Mouse (Mus musculus): ENCODE results near the gene Dnajc11.

The Dnajc11 gene

DNA sequence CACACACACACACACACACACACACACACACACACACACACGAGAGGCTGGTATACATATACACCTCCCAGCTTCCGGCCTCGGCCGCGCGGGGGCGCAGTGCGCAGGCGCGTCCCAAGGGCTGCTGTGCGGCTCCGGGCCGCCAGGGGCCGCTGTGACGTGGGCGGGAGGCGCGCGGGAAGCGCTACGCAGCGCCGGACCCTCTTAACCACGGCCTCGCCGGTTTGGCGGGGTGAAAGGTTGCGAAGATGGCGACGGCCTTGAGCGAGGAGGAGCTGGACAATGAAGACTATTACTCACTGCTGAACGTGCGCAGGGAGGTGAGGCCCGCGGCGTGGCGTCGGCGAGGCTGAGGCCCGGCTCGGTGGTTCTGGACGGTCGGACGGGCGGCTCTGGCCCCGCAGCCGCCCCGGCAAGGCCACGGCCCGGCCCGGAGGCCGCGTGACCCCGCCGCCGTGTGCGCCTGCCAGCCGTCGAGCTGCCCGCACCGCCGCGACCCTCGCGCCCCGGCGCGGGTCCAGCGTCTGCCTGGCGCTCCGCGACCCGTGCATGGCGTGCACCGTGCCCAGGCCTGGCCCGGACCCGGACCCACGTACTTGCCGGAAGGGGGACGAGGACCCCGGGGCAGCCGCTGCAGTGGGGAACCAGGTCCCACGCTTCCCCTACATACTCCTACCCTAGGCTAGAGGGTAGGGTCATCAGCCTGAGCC is at the start of gene Dnajc11:
Gene Dnajc11 (plus strand): TSS at position 187 of the 710 bp plus-strand sequence.
- peak; percentile 88 for DNase-seq

DNA sequence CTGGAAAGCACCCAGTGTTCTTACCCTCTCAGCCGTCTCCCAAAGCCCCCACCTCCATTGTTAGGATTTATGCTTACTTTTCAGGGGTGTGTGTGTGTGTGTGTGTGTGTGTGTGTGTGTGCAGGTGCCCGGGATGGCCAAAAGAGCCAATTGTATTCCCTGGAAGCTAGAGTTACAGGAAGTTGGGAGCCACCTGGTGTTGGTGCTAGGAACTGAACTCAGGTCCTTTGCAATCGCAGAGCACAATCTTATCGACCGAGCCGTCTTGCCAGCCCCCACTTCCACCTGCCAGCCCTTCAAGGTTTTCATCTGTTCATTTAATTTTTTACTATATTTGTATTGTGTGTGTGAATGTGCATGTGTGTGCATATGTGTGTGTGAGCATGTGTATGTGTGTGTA is 40.2 kb upstream of the Dnajc11 start:
- no peak for DNase-seq

DNA sequence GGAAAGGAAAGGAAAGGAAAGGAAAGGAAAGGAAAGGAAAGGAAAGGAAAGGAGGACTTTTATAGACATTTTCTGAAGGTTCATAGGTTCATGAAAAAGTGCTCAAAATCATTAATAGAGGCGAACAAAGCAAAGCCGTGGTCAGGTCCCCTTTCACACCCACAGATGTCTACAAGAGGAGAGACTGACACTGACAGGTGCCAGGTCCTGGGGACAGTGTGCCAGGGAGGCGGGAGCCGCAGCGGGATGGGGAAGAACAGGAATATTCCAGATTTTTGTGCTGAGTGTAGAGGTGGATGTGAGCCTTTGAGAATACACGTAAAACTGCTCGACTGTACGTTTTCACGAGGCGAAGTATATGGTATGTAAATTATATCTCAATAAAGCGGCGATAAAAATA is 38.6 kb upstream of the Dnajc11 start:
- no peak for DNase-seq

DNA sequence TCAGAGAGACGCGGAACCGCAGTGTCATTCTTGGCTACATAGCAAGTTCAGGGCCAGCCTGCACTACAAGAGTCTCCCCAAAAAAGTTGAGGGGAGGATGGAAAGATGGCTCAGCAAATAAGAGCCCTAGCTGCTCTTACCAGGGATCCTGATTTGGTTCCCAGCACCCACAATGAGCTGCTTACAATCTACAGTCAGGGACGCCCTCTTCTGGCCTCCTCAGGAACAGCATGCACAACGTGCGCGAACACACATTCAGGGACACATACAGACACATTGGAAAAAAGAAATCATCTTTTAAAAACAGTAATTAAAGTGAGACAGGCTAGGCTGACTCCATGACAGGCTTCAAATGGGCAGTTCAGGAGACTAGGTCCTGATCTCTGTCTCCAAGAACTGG is 37.9 kb upstream of the Dnajc11 start:
- DNase-seq: no peak

DNA sequence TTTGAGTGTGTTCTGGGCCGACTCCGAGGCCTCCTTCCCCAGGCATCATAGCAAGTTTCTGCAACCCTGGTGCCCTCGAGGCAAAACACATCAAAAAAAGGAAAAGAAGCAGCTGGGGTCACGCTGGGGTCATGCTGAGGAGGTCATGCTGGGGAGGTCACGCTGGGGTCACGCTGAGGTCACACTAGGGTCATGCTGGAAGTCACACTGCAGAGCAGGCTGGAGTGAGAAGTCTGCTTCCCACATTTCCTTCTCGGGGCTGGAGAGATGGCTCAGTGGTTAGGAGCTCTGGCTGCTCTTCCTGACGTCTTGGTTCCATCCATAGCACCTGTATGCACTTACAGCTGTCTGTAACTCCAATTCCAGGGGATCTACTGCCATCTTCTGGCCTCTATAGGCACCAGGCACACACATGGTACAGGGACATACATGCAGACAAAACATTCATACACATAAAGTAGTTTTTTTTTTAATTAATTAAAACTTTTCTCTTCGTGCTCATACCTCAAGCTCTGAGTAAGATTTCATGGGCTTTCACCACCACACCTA is 36.3 kb upstream of the Dnajc11 start:
- no peak for DNase-seq

DNA sequence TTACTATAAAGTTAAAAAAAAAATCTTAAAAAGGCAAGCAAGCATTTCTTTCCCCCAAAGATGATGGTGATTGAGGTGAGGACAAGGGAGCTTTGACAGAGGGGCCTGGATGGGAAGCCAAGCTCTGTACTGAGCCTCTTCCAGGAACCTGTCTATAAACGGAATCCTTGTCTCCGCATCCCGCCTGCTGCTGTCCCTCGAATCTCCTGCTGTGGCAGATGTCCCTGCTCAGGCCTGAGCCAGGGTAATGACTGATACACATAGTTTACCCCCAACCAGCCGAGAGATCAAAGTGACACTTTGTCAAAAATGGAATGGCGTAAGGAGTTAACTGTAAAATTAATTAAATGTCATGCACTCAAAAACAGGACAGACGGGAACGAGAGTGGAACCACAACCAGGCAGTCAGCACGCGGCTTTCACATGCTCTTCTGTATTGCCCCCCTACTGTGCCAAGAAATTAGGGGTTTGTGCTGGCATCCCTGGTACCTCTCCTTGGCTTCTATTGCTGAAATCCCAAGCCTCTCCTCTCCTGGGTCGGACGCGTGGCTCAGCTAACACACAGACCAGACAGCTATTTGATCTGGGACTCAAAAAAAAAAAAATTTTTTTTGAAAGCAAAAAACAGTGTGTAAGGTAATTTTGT is 34.8 kb upstream of the Dnajc11 start:
- DNase-seq: no peak

DNA sequence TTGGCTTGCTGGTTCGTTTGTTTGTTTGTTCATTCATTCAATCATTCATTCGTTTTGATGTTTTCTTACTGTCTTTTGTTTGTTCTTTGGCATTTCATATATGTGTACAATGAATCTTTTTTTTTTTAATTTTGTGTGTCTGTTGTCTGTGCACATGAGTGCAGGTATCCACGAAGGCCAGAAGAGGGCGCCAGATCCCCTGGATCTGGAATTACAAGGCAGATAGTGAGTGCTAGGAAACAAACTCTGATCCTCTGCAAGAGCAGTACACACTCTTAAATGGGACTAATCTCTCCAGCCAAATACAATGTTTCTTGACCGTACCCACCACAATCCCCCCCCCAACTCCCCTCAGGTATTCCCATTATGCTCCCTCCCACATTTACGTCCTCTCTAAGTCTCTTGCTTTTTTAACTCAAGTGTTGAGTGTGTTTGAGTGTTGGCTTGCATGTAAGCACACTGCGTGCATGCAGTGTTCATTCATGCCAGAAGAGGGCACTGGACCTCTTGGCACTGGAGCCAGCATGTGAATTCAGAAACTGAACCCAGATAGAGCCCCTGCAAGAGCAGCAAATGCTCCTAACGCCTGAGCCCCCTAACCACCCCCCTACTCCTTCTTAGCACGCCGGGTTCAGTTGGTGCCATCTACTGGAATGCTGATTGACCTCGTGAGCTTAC is 33.6 kb upstream of the Dnajc11 start:
- no peak for DNase-seq

DNA sequence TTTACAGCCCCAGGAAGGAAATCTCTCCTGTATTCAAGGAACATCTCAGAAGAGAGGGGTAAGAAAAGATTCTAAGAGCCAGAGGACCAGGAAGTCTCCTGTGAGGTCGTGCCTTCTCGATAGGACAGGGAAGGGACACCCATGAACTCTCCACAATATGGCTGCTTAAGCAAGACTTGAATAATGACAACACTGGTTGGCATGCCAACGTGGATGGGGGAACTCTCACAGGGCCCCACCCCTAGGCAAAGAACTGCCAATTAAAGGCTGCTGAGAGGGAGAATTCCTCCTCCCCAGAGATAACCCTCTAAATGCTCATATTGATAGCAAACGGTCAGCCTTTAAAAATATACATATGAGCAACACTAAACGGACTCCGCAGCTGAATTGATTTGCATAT is 32.8 kb upstream of the Dnajc11 start:
- DNase-seq: no peak

DNA sequence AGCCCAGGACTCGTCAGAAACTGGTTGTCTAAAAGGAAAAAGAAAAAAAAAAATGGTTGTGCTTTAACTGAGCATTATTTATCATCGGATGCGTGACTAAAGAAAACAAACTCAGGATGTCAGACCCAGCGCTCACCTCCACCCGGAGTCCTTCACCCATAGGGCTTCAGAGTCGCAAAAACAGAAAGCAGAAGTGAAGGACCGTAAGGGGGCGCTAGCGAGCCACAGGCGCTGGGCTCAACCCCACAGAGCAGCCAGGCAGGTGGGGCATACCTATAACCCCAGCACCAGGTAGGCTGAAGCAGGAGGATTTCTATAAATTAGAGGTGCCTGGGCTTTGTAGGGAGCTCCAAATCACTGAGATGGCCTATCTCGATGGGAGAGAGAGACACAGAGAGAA is 32.1 kb upstream of the Dnajc11 start:
- DNase-seq: no peak

DNA sequence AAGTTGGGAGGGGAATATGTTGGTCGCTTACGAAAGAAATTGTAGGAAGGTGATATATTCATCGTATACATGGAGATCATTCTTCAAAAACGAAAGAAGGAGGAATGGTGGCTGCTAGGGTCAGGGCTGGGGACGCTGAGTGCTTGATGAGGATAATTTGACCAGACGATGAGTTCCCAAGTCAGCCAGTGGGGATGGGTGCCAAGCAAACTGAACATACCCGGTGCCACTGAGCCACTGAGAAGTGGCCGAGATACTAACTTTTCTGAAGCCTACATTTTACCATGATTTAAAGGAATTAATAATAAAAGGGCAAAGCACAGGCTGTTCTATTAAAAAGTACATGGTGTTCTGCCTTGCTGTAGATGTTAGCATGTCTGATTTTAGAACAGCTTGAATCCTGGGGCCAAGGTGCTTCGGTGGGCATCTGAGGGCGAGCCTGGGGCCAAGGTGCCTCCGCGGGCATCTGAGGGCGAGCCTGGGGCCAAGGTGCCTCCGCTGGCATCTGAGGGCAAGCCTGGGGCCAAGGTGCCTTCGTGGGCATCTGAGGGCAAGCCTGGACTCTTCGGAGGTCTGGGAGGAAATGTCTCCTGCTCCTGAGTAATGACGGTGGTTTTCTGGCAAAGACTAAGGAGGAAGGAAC is 31.3 kb upstream of the Dnajc11 start:
- DNase-seq: no peak

DNA sequence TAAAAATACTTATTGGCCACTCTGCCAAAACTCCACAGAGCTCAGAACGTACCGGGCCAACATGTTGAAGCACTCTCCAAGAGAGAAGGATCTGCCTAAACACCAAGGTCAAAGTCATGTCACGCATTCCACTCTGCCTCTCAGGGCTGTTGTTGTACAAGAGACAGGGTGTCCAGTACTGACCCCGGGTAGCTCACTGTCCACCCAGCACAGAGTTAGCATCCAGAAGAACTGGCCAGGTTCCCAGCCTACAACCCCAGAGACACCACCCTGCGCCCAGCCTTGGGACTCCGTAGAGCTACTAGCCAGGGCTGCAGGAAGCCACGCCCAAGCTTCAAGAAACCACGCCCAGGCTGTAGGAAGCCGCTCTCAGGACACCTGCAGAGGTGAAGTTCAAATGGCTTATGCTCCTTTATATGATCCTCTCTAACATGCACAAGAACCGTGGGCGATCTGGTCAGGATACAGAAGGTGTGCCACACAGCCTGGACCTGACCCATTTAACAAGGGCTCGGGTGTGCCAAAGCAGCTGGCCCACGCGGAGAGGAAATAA is 30.7 kb upstream of the Dnajc11 start:
- no peak for DNase-seq

DNA sequence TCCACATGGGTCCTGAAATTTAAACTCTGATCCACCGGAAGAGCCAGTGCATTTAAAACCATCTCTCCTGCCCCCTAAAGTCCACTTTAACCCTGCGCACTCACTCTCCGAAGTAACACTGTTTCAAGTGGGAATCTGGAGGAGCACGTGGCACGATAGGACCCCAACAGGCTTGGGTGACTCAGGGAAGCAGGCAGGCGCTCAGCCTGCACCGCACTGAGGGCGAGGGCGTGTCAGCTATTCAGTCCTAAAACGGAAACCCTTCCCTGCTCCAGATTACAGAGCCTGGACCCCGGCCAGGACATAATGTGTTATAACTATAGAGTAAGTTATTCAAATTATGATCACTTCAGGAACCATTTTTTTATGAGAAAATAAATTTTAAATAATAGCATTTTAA is 29.4 kb upstream of the Dnajc11 start:
- DNase-seq: peak; percentile 30

DNA sequence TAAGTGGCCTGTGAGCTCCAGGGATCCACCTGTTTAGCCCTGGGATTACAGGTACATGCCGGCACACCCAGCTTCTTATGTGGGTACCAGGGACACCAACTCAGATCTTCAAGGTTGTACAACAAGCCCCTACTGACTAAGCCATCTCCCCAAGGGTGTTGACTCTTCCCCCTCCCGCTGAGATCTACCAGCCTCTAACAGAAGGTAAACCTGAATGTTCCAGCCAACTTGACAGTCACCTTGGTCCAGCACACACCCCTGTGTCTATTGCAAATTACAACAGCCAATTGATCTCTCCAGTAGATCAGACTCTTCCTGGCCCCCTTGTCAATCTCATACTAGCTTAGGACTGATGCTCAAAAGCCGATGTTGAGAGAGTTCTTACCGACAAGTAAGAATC is 27.9 kb upstream of the Dnajc11 start:
- no peak for DNase-seq

DNA sequence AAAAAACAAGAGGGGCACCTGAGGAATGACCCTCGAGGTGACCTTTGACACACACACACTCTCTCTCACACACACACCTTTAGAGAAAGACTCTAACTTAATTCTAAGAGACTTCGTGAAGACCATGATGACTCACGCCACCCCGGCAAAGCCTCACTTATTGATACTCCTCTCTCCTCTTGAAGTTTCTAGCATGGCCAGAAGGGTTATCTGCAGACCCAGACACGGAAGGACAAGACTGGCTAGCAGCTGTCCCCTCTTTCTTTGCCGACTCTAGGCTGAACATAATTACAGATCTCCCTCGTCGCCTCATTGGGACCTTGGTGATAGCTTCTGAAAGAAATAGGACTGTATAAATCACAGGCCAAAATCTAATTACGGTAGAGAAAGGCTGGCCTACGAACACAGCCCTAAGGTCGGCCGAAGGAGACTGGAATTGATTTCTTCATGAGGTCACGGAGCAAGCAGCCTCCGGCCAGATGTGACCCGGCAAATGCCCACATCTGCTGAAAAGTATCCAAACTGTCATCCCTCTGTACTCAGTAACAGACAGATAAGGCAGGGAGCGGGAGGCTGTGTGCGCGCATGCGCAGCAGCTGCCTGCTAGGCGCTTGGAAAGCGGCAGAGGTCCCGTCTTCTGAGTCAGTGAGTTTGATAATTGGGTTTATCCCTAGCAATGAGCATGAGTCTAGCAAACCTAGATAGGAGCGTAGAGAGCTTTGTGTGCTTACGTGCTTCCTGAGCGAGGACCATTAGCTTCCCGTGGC is 25.7 kb upstream of the Dnajc11 start:
- no peak for DNase-seq

DNA sequence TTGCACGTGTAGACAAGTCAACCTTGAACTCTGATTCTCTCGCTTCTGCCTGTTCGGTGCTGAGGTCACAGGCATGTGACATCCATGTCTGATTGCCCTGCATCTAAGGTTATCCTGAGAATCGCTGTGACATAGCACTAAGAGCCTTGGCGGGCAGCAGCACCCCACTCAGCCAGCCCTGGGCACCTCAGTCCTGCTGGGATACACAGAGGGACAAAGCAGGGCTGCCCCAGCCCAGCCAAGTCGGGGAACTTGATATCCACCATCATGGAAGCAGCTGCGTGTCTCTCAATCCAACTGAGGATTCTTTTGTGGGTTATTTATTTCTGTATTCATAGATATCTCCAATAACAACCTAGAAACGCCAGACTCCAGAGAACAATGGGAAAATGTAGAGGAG is 24.7 kb upstream of the Dnajc11 start:
- DNase-seq: no peak

DNA sequence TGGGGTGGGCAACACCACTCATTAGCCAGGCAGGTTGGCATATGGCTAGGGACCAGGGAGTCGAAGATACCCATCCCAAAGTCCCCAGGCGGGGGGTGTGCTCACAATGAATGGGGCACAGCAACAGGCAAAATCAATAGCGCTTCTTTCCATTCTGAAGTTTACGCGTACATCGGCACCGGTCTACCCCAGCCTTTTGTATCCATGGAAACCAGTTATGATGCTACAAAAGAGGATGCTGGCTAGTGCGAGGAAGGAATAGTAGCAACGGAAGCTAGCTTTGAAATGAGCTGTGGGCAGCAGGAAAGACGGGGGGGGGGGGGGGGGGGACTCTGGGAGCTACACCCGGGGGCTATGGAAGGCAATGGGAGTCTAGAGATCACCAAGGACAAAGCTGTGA is 17.2 kb upstream of the Dnajc11 start:
- DNase-seq: no peak

DNA sequence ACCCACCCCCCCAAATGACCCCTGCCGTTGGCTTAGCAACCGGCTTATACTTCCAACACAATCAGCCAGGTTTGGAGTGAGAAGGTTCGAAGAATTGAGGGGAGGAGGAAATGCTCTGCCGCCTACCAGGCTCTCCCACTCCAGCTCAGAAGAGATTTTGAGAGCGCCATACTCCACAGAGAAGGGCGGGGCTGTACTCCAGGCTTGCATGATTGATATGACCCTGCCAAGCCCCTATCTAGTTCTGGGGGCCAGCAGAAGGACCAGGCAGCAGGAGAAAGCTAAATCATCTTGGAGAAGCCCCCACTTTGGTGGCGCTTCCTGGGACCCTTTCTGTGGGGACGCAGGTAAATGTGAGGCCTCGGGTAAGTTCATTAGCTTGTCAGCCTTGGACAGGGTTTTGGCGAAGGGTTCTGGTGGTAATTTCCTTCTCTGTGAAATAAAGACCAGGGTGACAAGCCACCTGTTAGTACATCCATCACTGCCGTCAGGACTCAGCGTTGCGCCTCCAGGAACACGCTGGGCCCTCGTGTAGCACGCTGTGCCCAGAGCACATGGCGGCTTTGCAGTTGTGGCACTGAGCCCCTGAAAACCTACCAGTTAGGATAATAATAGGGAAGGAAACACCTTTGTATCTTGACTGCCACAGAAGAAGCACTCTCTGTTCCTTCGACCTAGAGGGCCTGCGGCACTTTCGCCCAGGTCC is 14.2 kb upstream of the Dnajc11 start:
- no peak for DNase-seq

DNA sequence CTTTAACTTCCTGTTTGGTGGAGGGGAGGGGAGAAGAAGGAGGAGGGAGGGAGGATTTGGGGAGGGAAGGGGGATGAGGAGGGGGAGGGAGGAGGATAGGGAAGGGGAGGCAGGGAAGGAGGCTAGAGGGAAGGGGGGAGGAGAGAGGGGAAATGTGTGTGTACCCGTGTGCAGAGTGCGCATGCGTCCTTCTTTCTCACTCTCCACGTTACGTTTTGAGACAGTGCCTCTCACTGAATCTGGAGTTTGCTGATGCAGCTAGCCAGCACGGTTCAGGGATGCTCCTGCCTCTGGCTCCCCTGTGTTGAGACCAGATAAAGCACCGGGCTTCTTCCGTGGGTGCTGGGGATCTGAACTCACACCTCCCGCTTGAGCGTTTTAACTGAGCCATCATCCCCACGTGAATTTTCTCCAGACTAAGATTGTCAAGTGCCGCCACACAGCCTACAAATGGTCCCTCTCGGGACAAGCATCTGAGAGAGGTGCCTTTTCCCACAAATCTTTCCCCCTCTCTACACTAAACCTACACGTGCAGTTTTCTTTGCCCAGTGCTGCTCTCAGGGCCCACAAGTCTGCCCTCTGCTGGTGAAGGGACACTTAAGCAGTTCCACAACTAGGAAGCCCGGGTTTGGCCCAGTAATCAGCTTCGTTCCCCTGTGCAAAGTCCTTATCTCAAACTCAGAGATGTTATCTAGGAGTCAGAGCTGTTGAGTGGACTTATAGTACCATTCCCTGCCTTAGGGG is 13.4 kb upstream of the Dnajc11 start:
- peak; percentile 68 for DNase-seq

DNA sequence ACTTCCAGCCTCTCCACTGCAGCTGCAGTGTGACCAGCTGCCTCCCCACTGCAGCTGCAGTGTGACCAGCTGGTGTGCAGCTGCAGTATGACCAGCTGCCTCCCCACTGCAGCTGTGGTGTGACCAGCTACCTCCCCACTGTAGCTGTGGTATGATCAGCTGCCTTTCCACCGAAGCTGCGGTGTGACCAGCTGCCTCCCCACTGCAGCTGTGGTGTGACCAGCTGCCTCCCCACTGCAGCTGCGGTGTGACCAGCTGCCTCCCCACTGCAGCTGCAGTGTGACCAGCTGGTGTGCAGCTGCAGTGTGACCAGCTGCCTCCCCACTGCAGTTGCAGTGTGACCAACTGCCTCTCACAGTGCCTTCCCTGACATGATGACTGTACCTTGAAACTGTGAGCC is 11.4 kb upstream of the Dnajc11 start:
- no peak for DNase-seq

DNA sequence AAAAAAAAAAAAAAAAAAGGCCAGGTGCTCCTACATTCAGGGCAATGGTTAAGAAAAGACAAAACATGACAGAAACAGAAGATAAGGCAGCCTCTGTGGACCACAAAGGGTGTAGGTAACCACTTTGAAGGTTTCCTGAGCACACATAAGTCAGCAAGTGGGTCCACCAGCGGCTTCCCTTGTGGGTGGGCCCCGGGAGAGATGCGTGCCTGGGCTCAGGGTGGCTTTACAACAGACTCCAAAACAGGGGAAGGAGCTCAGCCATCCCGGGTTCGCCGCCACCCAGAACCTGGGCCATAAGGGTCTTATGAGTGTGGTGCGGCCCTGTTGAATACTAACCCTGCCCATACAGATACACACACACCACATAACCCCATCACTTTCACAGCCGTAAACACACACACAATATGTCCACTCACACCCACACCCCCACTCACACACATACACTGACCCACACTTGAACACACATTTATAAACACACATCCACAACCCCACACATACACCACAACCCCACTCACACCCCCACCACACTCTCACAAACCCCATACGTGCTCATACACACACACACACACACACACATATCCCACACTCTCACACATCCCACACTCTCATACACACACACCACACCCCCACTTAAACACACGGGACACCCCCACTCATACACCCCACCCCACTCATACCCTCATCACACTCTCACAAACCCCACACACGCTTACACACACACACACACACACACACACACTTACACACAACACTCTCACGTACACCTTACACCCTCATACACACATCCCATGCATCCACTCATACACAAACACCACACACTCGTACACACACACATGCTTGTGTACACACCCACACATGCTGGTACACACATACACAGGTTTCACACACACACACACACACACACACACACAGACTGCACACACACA is 651 bp upstream of the Dnajc11 start:
- no peak for DNase-seq
